Mouse (Mus musculus) frontal cortex, postnatal 10 days (tissue): Measurements from ENCODE around the gene Prima1.

Experiments used
- DNase-seq, 2 experiments: peaks; one replicate each; pipeline ENCODE4 v3.0.0; 2022; ENCODE audit warnings: low spot score in 2 of 2, mixed read lengths in 1 of 2

Gene Prima1

GRCm38 (mm10) chr12:103242083-103242581 lies at the start of gene Prima1:
Gene Prima1, minus strand, starts transcription at chr12:103242150.
- DNase-seq: peak; percentile 16 to 55

GRCm38 (mm10) chr12:103287276-103287675 lies 45.3 kb upstream of the Prima1 start:
- no peak for DNase-seq

GRCm38 (mm10) chr12:103283411-103283810 lies 41.5 kb upstream of the Prima1 start:
- DNase-seq: no peak

DNA sequence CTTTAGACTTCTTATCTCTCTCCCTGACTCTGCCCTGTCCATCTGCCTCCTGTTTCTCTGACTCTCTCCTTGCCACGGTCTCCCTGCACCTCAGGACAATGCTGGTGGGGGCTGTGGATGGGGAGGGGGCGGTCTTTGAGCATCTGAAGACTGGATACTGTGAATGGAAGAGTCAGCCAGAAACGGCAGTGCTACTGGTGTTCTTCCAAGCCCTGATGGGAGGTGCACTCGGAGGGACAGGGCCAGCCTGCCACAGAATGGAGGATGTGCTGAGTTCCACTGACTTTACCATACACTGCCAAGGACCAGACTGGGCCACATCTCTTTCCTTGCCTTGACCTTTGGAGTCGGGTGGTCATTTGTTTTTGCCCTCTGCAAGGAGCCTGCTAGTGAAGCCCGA lies 41.0 kb upstream of the Prima1 start:
- DNase-seq: no peak

DNA sequence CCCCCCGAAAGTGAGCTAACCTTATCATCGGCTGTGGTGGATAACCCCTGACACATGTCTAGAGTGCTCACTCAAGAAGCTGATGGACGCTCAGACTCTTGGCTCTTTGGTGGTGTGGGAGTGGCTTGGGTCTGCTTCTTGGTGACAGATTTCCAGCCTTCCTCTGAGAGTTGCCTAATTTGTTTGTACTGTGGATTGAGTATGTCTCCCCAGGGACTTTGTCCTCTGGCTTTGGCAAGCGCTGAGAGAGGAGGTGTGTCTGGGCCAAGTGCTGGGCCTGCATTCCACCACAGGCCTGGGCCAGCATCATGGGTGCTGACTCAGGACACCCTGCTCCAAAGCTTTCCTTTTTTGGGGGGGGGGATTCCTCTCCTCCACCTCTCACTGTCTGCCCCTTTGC lies 40.0 kb upstream of the Prima1 start:
- no peak for DNase-seq

GRCm38 (mm10) chr12:103281491-103281890 lies 39.5 kb upstream of the Prima1 start:
- DNase-seq: no peak

DNA sequence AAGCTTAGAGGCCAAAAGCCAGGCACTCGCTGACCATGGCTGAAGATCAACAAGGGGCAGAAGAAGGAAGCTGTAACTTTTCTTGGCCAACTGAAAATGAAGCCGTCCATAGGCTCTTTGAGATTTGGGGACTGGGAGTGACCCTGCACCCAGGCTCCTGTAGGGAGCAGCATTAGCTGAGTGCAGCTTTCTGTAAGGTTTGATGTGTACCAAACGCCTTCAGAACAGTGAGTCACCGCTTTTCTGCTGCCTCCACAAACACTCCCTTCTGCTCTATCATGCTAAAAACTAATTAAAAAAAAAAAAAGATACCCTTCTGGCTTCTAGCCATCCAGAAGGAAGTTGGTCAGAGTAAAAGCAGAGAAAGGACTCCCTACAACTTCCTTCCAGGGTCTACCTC lies 34.5 kb upstream of the Prima1 start:
- no peak for DNase-seq

GRCm38 (mm10) chr12:103273732-103274131 lies 31.8 kb upstream of the Prima1 start:
- no peak for DNase-seq

GRCm38 (mm10) chr12:103273051-103273450 lies 31.1 kb upstream of the Prima1 start:
- no peak for DNase-seq

DNA sequence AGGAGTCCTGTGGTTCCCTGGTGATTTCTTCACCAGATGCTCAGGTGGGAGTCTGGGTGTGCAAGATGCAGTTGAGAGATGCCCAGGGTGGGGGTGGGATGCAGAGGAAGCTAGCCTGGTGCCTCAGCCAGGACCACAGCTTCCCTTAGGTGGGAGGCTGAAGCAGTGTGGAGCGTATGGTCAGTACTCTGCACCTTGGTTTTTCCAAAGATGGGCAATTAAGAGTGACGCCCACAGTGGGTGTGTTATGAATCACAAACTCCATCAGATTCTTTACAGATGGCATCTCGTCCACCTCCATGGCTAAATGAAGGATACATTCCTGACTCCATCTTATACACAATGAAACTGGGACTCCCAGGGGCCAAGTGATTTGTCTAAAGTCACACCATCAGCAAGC lies 30.2 kb upstream of the Prima1 start:
- no peak for DNase-seq

DNA sequence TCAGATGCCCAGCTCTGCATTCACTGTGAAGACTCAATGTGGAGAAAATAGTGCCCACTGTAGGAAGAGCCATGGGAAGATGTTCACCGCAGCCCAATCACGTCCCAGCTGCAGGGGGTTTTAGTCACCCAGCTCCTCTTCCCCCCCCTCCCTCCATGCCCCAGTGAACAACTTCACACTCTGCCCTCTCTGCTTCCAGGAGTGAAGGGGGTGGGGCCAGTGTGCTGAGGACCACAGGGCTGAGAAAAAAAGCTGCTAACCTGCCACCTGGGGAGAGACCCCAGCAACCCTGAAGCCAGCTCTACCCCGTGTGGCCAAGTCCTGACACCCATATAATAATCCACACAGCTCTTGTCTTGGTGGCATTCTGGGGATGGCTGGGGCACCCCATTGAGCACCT lies 24.7 kb upstream of the Prima1 start:
- no peak for DNase-seq

DNA sequence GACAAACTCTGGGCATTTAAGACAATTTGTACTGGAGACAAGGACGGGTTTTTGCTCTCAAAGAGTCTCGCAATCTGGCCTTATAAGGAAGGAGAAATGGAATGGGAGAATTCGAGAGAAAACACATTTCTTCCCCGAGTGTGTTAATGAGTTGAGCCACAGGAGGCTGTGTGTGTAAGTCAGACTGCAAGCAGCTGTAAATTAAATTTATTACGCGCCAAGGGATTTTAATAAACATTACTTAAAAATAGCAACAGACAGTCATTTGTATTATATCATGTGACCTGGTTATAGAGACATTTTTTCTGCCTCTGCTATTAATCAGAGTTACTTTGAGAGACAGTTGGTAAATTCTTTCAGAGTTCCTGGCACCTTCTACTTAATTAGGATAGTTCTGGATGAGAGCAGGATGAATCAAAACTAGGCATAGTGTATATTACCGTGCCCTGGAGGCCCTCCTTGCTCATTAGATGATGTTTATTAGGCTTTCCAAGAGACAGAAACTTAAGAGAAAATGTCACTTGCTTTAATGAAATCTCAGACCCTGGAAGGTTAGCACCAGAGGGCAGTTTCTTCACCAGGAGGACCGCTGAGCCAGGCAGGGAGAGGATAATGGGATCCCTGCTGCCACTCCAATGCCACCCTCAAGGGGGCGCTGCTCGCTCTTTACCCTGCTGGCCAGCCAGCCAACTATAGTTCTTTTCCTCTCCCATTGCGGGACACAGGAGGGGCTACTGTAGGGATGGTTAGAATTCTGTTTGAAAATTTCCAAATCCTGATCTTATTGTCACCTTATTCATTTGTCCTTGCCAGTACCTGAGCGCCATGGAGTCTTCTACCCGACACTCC lies 20.3 kb upstream of the Prima1 start:
- DNase-seq: no peak

- DNase-seq: no peak
Observed at GRCm38 (mm10) chr12:103252901-103253434, 11.0 kb upstream of the Prima1 start.

- no peak for DNase-seq
Observed at GRCm38 (mm10) chr12:103251151-103251550, 9.2 kb upstream of the Prima1 start.

DNA sequence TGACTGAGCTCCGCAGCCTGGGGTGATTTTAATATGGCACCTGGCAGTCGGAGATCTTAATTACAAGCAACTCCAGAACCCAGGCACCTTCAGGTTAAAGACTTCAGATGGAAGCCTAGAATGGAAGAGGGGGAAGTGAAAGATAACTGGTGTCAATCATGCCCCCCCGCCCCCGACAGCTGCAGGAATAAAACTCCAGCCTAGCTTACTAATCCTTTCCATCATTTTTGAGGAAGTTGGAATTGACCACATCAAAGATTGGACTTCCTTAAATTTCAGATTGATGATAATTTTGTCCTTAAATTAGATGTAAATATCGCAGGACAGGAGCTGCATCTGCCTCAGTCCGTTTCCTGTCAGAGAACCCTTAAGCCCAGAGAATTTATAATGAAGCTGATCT lies 8.4 kb upstream of the Prima1 start:
- no peak for DNase-seq

- DNase-seq: no peak
Observed at GRCm38 (mm10) chr12:103243041-103243440, 1.1 kb upstream of the Prima1 start.

- DNase-seq: peak; percentile 14 to 43
Observed at GRCm38 (mm10) chr12:103242591-103243025, 658 bp upstream of the Prima1 start.

DNA sequence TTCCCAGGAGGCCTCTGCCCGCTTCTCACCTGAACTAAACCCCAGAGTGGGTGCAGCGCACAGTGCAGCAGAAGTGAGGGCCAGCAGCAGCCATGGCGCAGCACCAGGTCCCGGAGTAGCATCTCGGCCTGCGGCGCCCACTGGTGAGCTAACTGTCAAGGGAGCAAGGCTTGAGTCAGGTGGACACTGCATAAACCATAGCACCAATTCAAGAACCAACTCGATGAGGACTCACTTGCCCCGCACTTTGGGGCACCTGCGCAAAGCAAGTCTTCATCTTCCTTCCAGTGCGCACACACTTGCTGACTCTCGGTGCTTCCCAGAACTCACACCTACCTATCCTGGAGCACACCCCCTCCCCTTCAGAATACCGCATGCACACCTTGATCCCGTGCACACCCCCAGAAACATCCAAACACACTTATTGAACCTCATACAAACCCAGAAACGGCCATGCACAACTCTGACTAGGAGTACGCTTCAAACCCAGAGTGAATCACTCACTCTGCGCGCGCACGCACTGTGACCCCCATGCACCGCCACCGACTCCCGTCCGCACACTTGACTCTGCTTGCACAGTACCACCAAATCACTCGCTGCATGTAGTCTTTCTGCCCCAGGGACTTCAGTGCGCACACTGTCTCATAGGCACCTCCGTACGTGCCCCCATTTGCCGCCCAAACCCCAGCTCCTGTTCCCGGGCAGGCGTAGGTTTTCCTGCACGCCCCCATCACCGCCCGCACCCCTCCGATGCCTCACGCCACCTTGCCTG lies 453 bp downstream of the Prima1 start:
- no peak for DNase-seq

- DNase-seq: no peak
Observed at GRCm38 (mm10) chr12:103238924-103239460, 3.0 kb downstream of the Prima1 start.

GRCm38 (mm10) chr12:103235856-103236255 lies 6.1 kb downstream of the Prima1 start:
- DNase-seq: no peak

- no peak for DNase-seq
Observed at GRCm38 (mm10) chr12:103235251-103235650, 6.7 kb downstream of the Prima1 start.

GRCm38 (mm10) chr12:103229058-103229457 lies 12.9 kb downstream of the Prima1 start:
- no peak for DNase-seq
